In the genomic region with DNA sequence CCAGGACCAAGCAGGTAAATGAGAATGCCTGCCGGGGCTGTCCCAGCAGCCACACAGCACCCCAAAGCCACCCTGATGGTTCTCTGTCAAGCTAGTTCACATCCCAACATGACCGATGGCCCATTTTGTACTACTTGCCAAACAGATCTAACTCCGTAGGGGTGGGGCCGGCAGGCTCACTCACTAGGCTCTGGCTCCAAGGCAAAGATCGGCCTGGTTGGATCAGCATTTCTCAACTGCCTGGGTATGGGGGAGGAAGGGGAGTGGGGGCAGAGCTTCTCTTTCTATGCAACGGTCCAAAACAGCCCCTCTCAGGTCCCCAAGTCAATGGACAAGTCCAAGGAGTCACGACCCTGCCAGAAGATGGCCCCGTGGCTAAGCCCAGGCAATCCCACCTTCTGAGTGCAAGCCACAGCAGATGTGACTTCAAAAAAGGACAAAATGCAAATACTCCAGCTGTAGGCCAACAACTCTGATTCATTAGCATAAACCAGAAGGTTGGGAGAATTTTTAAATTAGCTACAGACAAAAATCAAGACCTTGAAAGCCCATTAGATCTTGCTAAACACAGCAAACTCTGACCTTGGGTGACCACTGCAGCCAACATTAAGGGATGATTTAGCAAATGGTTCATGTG, we compare ENCODE assay signal across 16 mouse cellular contexts. TPM values are rescaled to one million over a fixed set of nuclear protein-coding genes. Genes with fewer than 3 reads are reported as not detected.
"Had no signal": no experiment of that assay in that cellular context is flagged by ENCODE, and none has a peak within 500 bp of the region (broad histone marks: within the 10 kb centered on the region; RNA-seq: fewer than 3 reads in every experiment).

No protein-coding gene starts in this region.

- H3K9ac ChIP-seq: limb, embryonic 13.5 days; liver, embryonic 15.5 days had no signal

- DNase-seq: kidney, postnatal 25 days; layer of hippocampus, adult 9-11 months; left cerebral cortex, postnatal 4 days; liver; lung, adult 2 months; lung, postnatal 14 days; lung, postnatal 4 days; midbrain, embryonic 14.5 days; thymus, adult 18-20 months; thymus, postnatal 36 days had no signal

- H3K27ac ChIP-seq: kidney, postnatal 0 days; layer of hippocampus, adult 2 months; limb, embryonic 13.5 days; liver, embryonic 15.5 days had no signal

- H3K4me2 ChIP-seq: limb, embryonic 13.5 days; liver, embryonic 15.5 days; midbrain, embryonic 11.5 days had no signal

- H3K9me3 ChIP-seq: limb, embryonic 13.5 days; liver, embryonic 15.5 days had no signal

- H3K4me3 ChIP-seq: layer of hippocampus, adult 2 months; limb, embryonic 13.5 days; liver, embryonic 15.5 days had no signal

- H3K4me1 ChIP-seq: limb, embryonic 13.5 days; liver, embryonic 15.5 days had no signal

- H3K27me3 ChIP-seq: limb, embryonic 13.5 days; liver, embryonic 15.5 days had no signal

RNA-seq across cellular contexts. Expression of a gene that starts 59.1 kb away (rescaled TPM):
- total RNA-seq: midbrain, postnatal 0 days had no signal
